Mouse (Mus musculus) cerebellum, postnatal 10 days (tissue): Measurements from ENCODE around the gene Ube2e3.

Experiments
- DNase-seq, 2 experiments: peaks; one replicate each; pipeline ENCODE4 v3.0.0; 2021; ENCODE audit warnings: mixed read lengths in 2 of 2

The Ube2e3 gene

DNA sequence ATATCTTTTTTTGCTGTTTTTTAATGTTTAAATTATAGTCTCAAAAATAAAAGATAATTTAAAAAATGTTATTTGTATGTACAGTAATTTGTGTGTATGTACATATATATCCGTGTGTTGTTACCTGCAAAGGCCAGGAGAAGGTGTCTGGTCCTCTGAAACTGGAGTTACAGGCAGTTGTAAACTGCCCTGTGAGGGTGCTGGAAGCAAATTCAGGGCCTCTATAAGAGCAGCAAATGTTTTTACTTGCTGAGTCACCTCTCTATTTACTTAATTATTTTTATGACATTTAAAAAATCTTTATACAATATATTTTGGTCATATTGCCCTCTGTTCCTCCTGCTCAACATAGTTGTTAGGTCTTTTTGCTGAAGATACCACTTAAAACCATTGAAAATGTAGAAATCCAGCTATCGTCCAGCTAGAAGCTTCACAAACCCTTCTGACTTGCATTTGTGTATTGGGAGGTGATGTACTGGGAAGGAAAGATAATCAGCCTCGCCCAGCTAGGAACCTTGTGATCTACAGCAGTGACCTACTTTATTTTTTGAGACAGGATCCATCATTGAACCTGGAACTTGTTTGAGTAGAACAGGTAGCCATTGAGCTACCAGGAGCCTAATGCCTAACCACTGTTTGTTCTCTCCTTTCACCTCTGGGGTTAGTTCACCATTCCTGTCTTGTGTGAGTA is 15.0 kb downstream of the Ube2e3 start:
- DNase-seq: no peak

DNA sequence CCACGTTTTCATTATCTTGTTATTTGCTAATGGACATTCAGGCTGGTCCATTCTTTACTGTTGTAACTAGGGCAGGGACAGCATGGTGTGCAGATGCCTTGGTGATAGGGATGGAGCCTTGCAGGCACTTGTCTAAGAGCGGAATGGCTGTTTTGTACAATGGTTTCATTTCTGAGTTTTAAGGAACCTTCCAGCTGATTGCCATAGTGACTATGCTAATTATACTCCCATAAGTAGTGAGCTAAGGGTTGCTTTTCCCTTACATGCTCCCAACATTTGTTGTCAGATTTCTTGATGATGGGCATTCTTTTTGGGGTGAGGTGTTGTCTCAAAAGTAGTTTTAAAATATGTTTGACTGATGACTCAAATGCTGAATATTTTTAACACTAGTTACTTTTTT is 18.5 kb downstream of the Ube2e3 start:
- no peak for DNase-seq

DNA sequence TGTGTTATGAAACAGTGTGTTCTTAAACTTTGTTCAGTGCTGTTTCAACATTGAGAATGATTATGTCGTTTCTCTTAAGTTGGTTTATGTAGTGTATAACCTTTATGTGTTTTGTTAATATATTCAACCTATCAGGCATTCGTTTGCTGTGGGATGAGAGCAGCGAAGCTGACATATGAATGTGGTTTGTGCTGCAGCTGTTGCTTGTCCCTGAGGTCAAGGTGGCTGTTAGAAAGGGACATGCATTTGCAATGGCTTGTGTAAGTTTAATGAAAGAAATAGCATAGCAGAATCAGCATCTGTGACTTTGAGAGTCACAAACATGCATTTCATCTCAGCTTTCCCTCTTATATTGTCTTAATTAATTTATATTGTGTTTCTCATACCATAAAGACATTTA is 20.3 kb downstream of the Ube2e3 start:
- no peak for DNase-seq

- DNase-seq: peak; percentile 28 to 49
These were observed 27.3 kb downstream of the Ube2e3 start for GRCm38 (mm10) chr2:78895216-78895615.

GRCm38 (mm10) chr2:78905916-78906315 is 38.0 kb downstream of the Ube2e3 start:
- no peak for DNase-seq

DNA sequence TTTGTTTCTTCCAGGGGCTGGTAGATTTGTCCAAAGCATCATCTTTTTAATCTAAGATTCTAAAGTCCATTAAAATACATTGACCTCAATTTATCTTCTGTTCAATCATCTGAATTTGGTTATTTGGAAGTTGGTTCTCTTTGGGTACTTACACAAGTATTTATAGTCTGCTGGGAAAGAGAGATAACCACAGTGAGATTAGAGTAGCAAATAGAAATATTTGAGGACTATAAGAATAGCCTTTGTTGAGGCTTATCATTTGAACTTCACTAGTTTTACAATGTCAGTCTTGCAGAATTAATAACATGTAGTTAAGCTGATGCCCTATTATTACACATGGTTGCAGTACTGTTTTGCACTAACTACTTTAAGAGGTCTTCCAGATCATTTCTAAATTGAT is 43.6 kb downstream of the Ube2e3 start:
- DNase-seq: no peak

GRCm38 (mm10) chr2:78914861-78915260 is 46.9 kb downstream of the Ube2e3 start:
- DNase-seq: no peak

DNA sequence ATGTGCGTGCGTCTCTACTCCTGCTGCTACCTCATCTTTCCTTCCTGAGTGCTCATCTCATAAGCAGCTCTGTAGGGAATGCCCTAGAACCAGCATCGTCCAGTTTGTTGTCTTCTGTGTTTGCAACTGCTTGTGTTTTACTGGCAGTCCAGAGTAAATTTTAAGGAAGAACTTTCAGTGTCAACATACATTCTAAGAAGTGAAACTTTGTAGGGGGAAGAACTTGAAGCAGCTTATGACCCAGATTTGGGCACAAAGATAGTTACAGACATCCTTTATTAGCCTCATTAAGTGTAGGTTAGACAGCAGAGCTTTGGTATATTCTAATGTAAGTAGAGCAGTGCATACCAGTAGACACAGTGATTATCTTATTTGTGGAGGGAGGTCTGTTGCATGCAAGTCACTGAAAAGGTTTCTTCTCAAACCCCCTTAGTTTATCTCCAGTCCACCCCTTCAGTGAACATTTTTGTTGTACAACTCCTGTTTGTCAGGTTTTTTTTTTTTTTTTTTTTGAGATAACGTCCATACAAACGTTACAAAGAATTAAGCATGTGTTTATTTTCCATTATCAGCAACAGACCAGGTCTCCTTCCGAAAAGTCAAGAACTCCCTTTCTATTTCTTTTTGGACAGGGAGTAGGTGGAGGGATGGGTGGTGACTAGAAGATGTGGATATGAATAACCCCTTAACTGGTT is 55.2 kb downstream of the Ube2e3 start:
- no peak for DNase-seq

- no peak for DNase-seq
These were observed 57.9 kb downstream of the Ube2e3 start for GRCm38 (mm10) chr2:78925807-78926206.

- no peak for DNase-seq
These were observed 59.7 kb downstream of the Ube2e3 start for GRCm38 (mm10) chr2:78927625-78928024.

DNA sequence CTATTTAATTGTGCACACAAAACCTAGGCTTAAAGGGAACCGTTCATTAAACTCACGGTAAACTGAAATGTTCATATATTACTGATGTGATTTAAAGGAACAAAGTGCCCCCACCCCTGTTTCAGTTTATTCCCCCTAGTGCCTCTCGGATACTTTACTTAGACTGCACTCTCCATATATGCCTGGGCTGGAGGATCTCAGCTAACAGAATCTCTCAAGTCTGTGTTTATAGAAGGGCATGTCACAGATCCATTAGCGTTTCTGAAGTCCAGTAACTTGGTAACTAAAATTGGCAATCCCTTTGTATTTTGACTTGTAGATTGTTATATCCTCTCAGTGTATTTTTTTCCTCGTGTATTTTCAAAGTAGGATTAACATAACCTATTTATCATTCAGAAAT is 60.2 kb downstream of the Ube2e3 start:
- DNase-seq: no peak

DNA sequence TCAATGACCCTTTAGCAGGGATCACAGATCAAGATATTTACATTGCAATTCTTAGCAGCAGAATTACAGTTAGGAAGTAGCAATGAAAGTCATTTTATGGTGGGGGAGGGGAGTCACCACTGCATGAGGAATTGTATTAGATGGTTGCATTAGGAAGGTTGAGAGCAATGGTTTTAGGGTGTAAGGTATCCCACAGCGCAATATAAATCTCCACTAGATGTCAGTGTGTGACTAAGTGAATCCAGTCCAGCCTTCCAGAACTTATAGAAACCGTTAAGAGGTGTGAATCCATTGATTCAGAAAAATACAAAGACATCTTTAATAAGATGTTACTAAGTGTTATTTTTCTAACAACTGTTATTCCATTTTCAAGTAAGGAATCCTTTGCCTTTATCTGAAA is 63.4 kb downstream of the Ube2e3 start:
- peak in 1 of 2 experiments; percentile 28 for DNase-seq

DNA sequence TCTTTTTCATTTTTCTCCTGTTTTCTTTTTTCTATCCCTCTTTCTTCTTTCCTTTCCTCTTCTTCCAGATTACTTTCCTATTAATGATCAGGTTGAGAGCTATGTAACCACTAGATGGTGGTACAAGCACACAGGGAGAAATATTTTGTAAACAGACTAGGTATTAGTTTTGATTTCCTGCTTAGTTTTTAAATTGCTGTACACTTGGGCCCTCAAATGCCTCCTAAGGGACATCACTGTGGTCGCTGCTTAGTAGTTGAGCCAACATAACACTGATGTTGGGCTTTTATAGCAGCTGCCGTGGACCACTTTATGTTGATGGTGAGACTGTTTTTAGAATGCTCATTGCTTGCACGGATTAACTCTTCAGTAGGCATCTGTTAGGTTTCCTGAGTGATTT is 91.5 kb downstream of the Ube2e3 start:
- peak; percentile 33 to 63 for DNase-seq

GRCm38 (mm10) chr2:78960288-78960687 is 92.4 kb downstream of the Ube2e3 start:
- DNase-seq: peak in 1 of 2 experiments; percentile 17

DNA sequence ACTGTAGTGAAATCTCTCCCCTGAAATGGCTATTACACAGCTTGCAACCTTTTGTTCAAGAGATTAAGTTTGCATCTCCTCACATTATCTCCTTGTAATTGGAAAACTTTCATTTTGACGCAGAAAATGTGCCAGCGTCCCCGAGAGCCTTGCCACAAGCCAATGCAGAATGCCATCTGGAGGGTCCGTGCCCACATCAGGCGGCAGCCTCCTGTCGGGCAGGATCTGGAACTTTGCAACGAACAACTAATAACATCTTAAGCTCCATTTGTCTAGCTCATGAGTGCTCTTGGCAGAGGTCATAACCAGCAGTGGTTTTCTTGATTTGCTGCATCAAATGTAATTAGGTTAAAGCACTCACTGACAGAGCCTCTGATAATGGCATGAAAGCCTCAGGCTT is 93.1 kb downstream of the Ube2e3 start:
- DNase-seq: peak; percentile 65 to 77

- DNase-seq: no peak
These were observed 93.7 kb downstream of the Ube2e3 start for GRCm38 (mm10) chr2:78961580-78961979.

DNA sequence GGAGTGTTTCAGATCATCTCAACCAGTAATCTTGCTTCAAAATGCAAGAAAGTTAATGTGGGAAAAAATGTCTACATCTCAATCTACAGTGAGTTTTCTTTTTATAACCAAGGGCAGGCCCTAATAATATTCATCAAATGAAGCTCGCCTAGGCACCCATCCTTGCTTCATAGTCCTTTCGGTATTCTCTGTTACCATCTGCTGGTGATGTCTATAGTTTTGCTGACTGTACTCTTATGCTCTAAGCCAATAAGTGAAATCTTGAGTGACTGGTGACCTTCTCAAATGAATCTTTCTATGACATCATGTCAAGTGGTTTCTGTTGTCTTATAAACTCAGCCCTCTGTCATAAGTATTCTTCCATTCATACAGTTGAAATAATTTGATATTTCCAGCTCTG is 97.1 kb downstream of the Ube2e3 start:
- no peak for DNase-seq

- DNase-seq: peak; percentile 27 to 43
These were observed 97.5 kb downstream of the Ube2e3 start for GRCm38 (mm10) chr2:78965396-78965795.

DNA sequence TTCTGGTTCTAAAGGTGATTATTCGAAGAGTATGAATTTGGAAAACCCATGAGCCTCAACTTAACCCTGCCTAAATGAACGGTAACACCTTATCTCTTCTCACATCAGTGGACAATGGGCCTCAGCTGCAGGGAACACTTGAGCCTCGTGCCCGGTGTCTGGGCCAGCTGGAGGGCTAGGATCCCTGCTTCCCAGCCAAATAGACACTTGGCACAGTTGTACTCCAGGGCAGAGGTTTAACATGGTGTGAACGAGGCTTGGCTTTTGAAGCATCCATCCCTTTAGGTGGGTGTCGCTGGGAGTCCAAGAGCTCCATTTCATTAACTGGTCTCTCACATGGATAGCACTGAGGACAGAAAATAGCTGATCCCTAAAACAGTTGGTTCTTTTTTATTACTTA is 102.2 kb downstream of the Ube2e3 start:
- peak; percentile 74 to 85 for DNase-seq
